Mouse (Mus musculus) urinary bladder, adult 2 months (tissue): ENCODE results near the gene Mlkl. TPM values are rescaled to one million over a fixed set of nuclear protein-coding genes. Genes with fewer than 3 reads are reported as not detected.

Experiments used
- DNase-seq: peaks from one replicate; pipeline ENCODE4 v3.0.0; 2022; ENCODE audit warnings: low spot score
- polyA plus RNA-seq: library from polyadenylated mRNA; depleted of rRNA; stranded (reverse); fragments of >200 nt; gene quantifications from 2 replicates; pipeline ENCODE4 v1.2.3, GENCODE M21; 2012; rRNA removed

Mlkl gene
- polyA plus RNA-seq: 10.0 and 10.6 TPM in 2 replicates

GRCm38 (mm10) chr8:111337890-111338347 is at the start of gene Mlkl:
Mlkl (minus strand) TSS chr8:111338177.
- peak; percentile 50 for DNase-seq

GRCm38 (mm10) chr8:111385915-111386314 is 47.9 kb upstream of the Mlkl start:
- DNase-seq: no peak

- DNase-seq: no peak
Observed at GRCm38 (mm10) chr8:111384628-111385027, 46.7 kb upstream of the Mlkl start.

GRCm38 (mm10) chr8:111375192-111375591 is 37.2 kb upstream of the Mlkl start:
- no peak for DNase-seq

- DNase-seq: no peak
Observed at GRCm38 (mm10) chr8:111369711-111370110, 31.7 kb upstream of the Mlkl start.

- DNase-seq: no peak
Observed at GRCm38 (mm10) chr8:111367350-111367749, 29.4 kb upstream of the Mlkl start.

GRCm38 (mm10) chr8:111366610-111367234 is 28.7 kb upstream of the Mlkl start:
- DNase-seq: peak; percentile 47

GRCm38 (mm10) chr8:111363489-111363888 is 25.5 kb upstream of the Mlkl start:
- DNase-seq: no peak

GRCm38 (mm10) chr8:111360579-111361209 is 22.7 kb upstream of the Mlkl start:
- DNase-seq: no peak

- no peak for DNase-seq
Observed at GRCm38 (mm10) chr8:111359936-111360335, 22.0 kb upstream of the Mlkl start.

GRCm38 (mm10) chr8:111358905-111359304 is 20.9 kb upstream of the Mlkl start:
- DNase-seq: no peak

GRCm38 (mm10) chr8:111357433-111357832 is 19.5 kb upstream of the Mlkl start:
- DNase-seq: no peak

GRCm38 (mm10) chr8:111353497-111353896 is 15.5 kb upstream of the Mlkl start:
- DNase-seq: no peak

GRCm38 (mm10) chr8:111352289-111352688 is 14.3 kb upstream of the Mlkl start:
- DNase-seq: no peak

GRCm38 (mm10) chr8:111350577-111350976 is 12.6 kb upstream of the Mlkl start:
- no peak for DNase-seq

GRCm38 (mm10) chr8:111343225-111343624 is 5.2 kb upstream of the Mlkl start:
- peak; percentile 60 for DNase-seq

- DNase-seq: no peak
Observed at GRCm38 (mm10) chr8:111340186-111340585, 2.2 kb upstream of the Mlkl start.

GRCm38 (mm10) chr8:111338370-111339208 is 612 bp upstream of the Mlkl start:
- no peak for DNase-seq

- DNase-seq: no peak
Observed at GRCm38 (mm10) chr8:111337311-111337889, 577 bp downstream of the Mlkl start.

- no peak for DNase-seq
Observed at GRCm38 (mm10) chr8:111336692-111337091, 1.3 kb downstream of the Mlkl start.

- no peak for DNase-seq
Observed at GRCm38 (mm10) chr8:111325222-111325790, 12.7 kb downstream of the Mlkl start.

GRCm38 (mm10) chr8:111314729-111315128 is 23.2 kb downstream of the Mlkl start:
- no peak for DNase-seq
